Mouse (Mus musculus) lung, embryonic 14.5 days (tissue): Measurements from ENCODE around the gene Gm17617. TPM values are rescaled to one million over a fixed set of nuclear protein-coding genes. Genes with fewer than 3 reads are reported as not detected.

ENCODE experiments used
- ATAC-seq: fragments of 200-750 bp; cut with Nextera tagmentation; 2 replicates; pipeline ENCODE4 v1.8.0; 2017; ENCODE audit warnings: mild to moderate bottlenecking, moderate TSS enrichment, moderate library complexity; ENCODE audit not compliant: insufficient read depth
- DNase-seq: peaks from one replicate; pipeline ENCODE4 v3.0.0-alpha.2; 2015
- H3K27ac ChIP-seq: fragments of 300-500 bp; sonication (generic); 2 replicates; pipeline ENCODE4 v1.5.1; 2014; ENCODE audit warnings: low read depth, mild to moderate bottlenecking, moderate library complexity
- H3K27me3 ChIP-seq: fragments of 300-500 bp; sonication (generic); 2 replicates; pipeline ENCODE4 v1.6.1; 2014; ENCODE audit warnings: low read length, control low read depth; ENCODE audit not compliant: insufficient read depth
- H3K36me3 ChIP-seq: fragments of 300-500 bp; sonication (generic); 2 replicates; pipeline ENCODE4 v1.6.1; 2014; ENCODE audit warnings: control low read depth; ENCODE audit not compliant: insufficient read depth
- H3K4me1 ChIP-seq: fragments of 300-500 bp; sonication (generic); 2 replicates; pipeline ENCODE4 v1.6.1; 2014; ENCODE audit warnings: antibody characterized with exemption, control low read depth; ENCODE audit not compliant: insufficient read depth
- H3K4me2 ChIP-seq: fragments of 300-500 bp; sonication (generic); 2 replicates; pipeline ENCODE4 v1.6.1; 2014; ENCODE audit warnings: mild to moderate bottlenecking
- H3K4me3 ChIP-seq: fragments of 300-500 bp; sonication (generic); 2 replicates; pipeline ENCODE4 v1.5.1; 2014; ENCODE audit warnings: low read depth, low read length
- H3K9ac ChIP-seq: fragments of 300-500 bp; sonication (generic); 2 replicates; pipeline ENCODE4 v1.6.1; 2014
- H3K9me3 ChIP-seq: fragments of 300-500 bp; sonication (generic); 2 replicates; pipeline ENCODE4 v1.6.1; 2016; ENCODE audit warnings: low read depth, low read length, control low read depth
- CTCF ChIP-seq: IDR thresholded peaks from 2 replicates; pipeline ENCODE4 v1.5.1; 2016; ENCODE audit warnings: antibody characterized with exemption, low read depth
- WGBS: fragments of 180-500 bp; shearing (Covaris S2); extraction: QIAGEN DNeasy Blood & Tissue Kit; methylation state at CpG from one replicate; pipeline ENCODE4 v1.1.7; 2014; 5-methylcytosine and 5-hydroxymethylcytosine counted together
- polyA plus RNA-seq: library from polyadenylated mRNA; unstranded; fragments of >200 nt; fragmentation: Nextera tagmentation; extraction: Ambion mirVana; gene quantifications from 2 replicates; pipeline ENCODE4 v1.2.1, GENCODE M21; 2014

Gene Gm17617
- polyA plus RNA-seq: not detected in 2 replicates

GRCm38 (mm10) chr13:55133448-55133847 is at the start of gene Gm17617:
Gene Gm17617 (minus strand): TSS chr13:55133548.
- Histone ChIP-seq H3K9ac (no peak within 1 kb of the TSS), H3K4me3 (no peak within 1 kb of the TSS), H3K27me3 (no peaks in the 10 kb centered on the region), H3K9me3 (no peaks in the 10 kb centered on the region), H3K4me2 (no peak within 1 kb of the TSS), H3K4me1 (no peaks in the 10 kb centered on the region), H3K27ac (no peak within 1 kb of the TSS), H3K36me3 (peaks cover 48% of the 10 kb centered on the region)
- no peak for TF ChIP-seq CTCF
- ATAC-seq (no peak), DNase-seq (no peak)
- 91% methylated on average over 2 of the region's 2 CpGs for WGBS

GRCm38 (mm10) chr13:55182173-55182894 is 49.0 kb upstream of the Gm17617 start:
- H3K27ac ChIP-seq: peak overlapping the region; percentile 86
- peak; percentile 91 for ATAC-seq
- peak; percentile 75 for TF ChIP-seq CTCF
- H3K4me2 ChIP-seq: peak overlapping the region; percentile 70
- peak overlapping the region; percentile 49 for H3K9ac ChIP-seq
- H3K9me3 ChIP-seq: no peaks in the 10 kb centered on the region
- H3K4me3 ChIP-seq: peak overlapping the region; percentile 36
- no peaks in the 10 kb centered on the region for H3K4me1 ChIP-seq
- H3K36me3 ChIP-seq: no peaks in the 10 kb centered on the region
- 3% methylated on average over 23 of the region's 23 CpGs for WGBS
- H3K27me3 ChIP-seq: no peaks in the 10 kb centered on the region
- peak; percentile 89 for DNase-seq

GRCm38 (mm10) chr13:55181786-55182172 is 48.4 kb upstream of the Gm17617 start:
- H3K4me3 ChIP-seq: peak overlapping the region; percentile 36
- peak overlapping the region; percentile 49; the same call in 1 of the 2 replicates for H3K9ac ChIP-seq
- peak overlapping the region; percentile 70 for H3K4me2 ChIP-seq
- no peak for TF ChIP-seq CTCF
- ATAC-seq: no peak
- H3K4me1 ChIP-seq: no peaks in the 10 kb centered on the region
- no peak overlapping the region for H3K27ac ChIP-seq
- WGBS: 66% methylated on average over 2 of the region's 2 CpGs
- no peaks in the 10 kb centered on the region for H3K36me3 ChIP-seq
- no peak for DNase-seq
- H3K27me3 ChIP-seq: no peaks in the 10 kb centered on the region
- no peaks in the 10 kb centered on the region for H3K9me3 ChIP-seq

GRCm38 (mm10) chr13:55179591-55179990 is 46.2 kb upstream of the Gm17617 start:
- no peak overlapping the region for H3K4me3 ChIP-seq
- no peak for TF ChIP-seq CTCF
- no peaks in the 10 kb centered on the region for H3K27me3 ChIP-seq
- H3K9me3 ChIP-seq: no peaks in the 10 kb centered on the region
- no peak overlapping the region for H3K27ac ChIP-seq
- ATAC-seq (no peak), DNase-seq (no peak)
- no peaks in the 10 kb centered on the region for H3K4me1 ChIP-seq
- WGBS: 90% methylated on average over 3 of the region's 3 CpGs
- H3K4me2 ChIP-seq: no peak overlapping the region
- H3K36me3 ChIP-seq: no peaks in the 10 kb centered on the region
- H3K9ac ChIP-seq: no peak overlapping the region

- WGBS: 24% methylated on average over 2 of the region's 2 CpGs
- Histone ChIP-seq H3K4me3 (no peak overlapping the region), H3K36me3 (no peaks in the 10 kb centered on the region), H3K9me3 (no peaks in the 10 kb centered on the region), H3K27me3 (no peaks in the 10 kb centered on the region), H3K9ac (no peak overlapping the region), H3K27ac (no peak overlapping the region), H3K4me1 (no peaks in the 10 kb centered on the region), H3K4me2 (no peak overlapping the region)
- ATAC-seq (no peak), DNase-seq (peak; percentile 89)
- TF ChIP-seq CTCF: peak; percentile 93
These were observed 45.2 kb upstream of the Gm17617 start for GRCm38 (mm10) chr13:55178556-55178955.

GRCm38 (mm10) chr13:55177903-55178496 is 44.7 kb upstream of the Gm17617 start:
- DNase-seq (no peak), ATAC-seq (no peak)
- H3K9ac ChIP-seq: no peak overlapping the region
- no peaks in the 10 kb centered on the region for H3K36me3 ChIP-seq
- no peaks in the 10 kb centered on the region for H3K9me3 ChIP-seq
- H3K27me3 ChIP-seq: no peaks in the 10 kb centered on the region
- no peak overlapping the region for H3K27ac ChIP-seq
- 58% methylated on average over 4 of the region's 4 CpGs for WGBS
- peak; percentile 48 for TF ChIP-seq CTCF
- H3K4me1 ChIP-seq: no peaks in the 10 kb centered on the region
- H3K4me3 ChIP-seq: no peak overlapping the region
- no peak overlapping the region for H3K4me2 ChIP-seq

GRCm38 (mm10) chr13:55176265-55176664 is 42.9 kb upstream of the Gm17617 start:
- Histone ChIP-seq H3K4me2 (no peak overlapping the region), H3K36me3 (no peaks in the 10 kb centered on the region), H3K4me1 (peaks cover 7% of the 10 kb centered on the region), H3K4me3 (no peak overlapping the region), H3K27me3 (no peaks in the 10 kb centered on the region), H3K9me3 (no peaks in the 10 kb centered on the region), H3K9ac (no peak overlapping the region), H3K27ac (no peak overlapping the region)
- no peak for TF ChIP-seq CTCF
- WGBS: 84% methylated on average over 6 of the region's 6 CpGs
- ATAC-seq (no peak), DNase-seq (no peak)
